Mouse (Mus musculus) right cerebral cortex, postnatal 14 days (tissue): ENCODE results near the gene Hist2h3c2.

Experiments used
- DNase-seq: peaks from one replicate; pipeline ENCODE4 v3.0.0; 2022

The Hist2h3c2 gene

GRCm38 (mm10) chr3:96195616-96196313 lies 43.2 kb downstream of the Hist2h3c2 start:
- no peak for DNase-seq

DNA sequence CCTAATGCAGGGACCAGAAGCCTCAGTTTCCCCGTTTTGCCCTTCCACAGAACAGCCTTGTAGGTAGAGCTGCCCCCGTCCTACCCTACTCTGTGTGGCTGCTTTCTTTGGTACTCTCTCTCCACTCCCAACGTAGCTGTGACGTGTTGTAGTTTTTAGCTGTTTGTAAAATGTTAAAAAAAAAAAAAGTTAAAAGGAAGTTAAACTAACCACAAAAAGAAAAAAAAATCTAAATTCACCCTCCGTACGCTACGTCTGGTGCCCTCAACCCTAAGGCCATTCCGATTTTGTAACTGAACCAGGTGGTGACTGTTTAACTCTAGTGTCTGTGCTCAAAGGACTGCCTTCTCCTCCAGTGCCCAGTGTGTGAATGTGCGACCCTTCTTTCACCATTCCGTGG lies 44.0 kb downstream of the Hist2h3c2 start:
- DNase-seq, result no peak

GRCm38 (mm10) chr3:96192977-96193376 lies 46.0 kb downstream of the Hist2h3c2 start:
- no peak for DNase-seq
